Mouse (Mus musculus) kidney, adult 2 months (tissue): ENCODE measurements at regions not wholly inside any gene's neighbourhood (a gene's known extent, or its start where the extent isn't known, plus 50 kb on each side); places are given as distances from the start of the nearest gene placed in this dataset.
"Not testable (repeated sequence)": the region's sequence is repeated elsewhere in the genome, so short reads cannot be mapped to it uniquely, and the experiment has no call there.

Experiments
- DNase-seq: peaks from one replicate; pipeline ENCODE4 v3.0.0; 2021
- H3K27ac ChIP-seq: fragments of 200-500 bp; 2 replicates; pipeline ENCODE4 v1.5.1; 2012; ENCODE audit warnings: low read depth, low read length, control low read depth, inconsistent platforms; ENCODE audit not compliant: insufficient read depth
- H3K27me3 ChIP-seq: fragments of 200-500 bp; replicated peaks from 2 replicates; pipeline ENCODE4 v1.6.1; 2012; ENCODE audit warnings: mild to moderate bottlenecking, moderate library complexity, low read length, inconsistent platforms; ENCODE audit not compliant: control insufficient read depth, insufficient read depth
- H3K36me3 ChIP-seq: fragments of 200-500 bp; 2 replicates; pipeline ENCODE4 v1.6.1; 2012; ENCODE audit warnings: mild to moderate bottlenecking, moderate library complexity, low read length, inconsistent platforms; ENCODE audit not compliant: control insufficient read depth, insufficient read depth
- H3K4me1 ChIP-seq: fragments of 200-500 bp; 2 replicates; pipeline ENCODE4 v1.6.1; 2011; ENCODE audit warnings: low read length; ENCODE audit not compliant: control insufficient read depth, insufficient read depth
- H3K4me3 ChIP-seq: fragments of 200-500 bp; 2 replicates; pipeline ENCODE4 v1.5.1; 2011; ENCODE audit warnings: mild to moderate bottlenecking, low read depth, low read length, control low read depth; ENCODE audit not compliant: insufficient read depth
- CTCF ChIP-seq: fragments of 200-500 bp; conservative IDR thresholded peaks from 2 replicates; pipeline ENCODE4 v1.5.1; 2011; ENCODE audit warnings: low read depth, mild to moderate bottlenecking, control low read depth, low read length, moderate library complexity, mixed read lengths; ENCODE audit not compliant: insufficient read depth, insufficient read length
- POLR2A ChIP-seq: fragments of 200-500 bp; IDR thresholded peaks from one replicate; pipeline ENCODE4 v1.6.1; 2011; ENCODE audit warnings: low read depth, low read length, control low read depth
- WGBS: fragments of 180-500 bp; shearing (Covaris S2); methylation state at CpG from one replicate; pipeline ENCODE4 v1.1.7; 2018; 5-methylcytosine and 5-hydroxymethylcytosine counted together

DNA sequence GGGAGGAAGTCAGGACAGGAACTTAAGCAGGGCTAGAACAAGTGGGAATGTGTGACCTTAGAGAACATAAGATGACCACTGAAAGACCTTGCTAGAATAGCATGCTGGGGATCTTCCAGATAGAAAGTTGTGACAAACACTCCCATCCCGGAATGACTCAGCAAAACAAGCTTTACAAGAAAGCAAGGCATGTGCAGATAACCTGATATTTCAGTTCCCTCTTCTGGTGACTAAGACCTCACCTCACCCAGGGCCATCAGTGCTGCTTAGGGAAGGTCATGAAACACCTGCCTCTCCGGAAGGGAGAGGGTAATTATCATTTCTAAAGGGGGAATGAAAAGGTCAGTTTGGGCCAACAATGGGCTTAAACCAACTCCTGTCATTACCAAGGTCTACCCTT is 74.3 kb upstream of the Zfp706 start:
- Histone ChIP-seq H3K36me3 (no peaks in the 10 kb centered on the region), H3K4me1 (no peaks in the 10 kb centered on the region), H3K4me3 (no peak overlapping the region), H3K27ac (no peak overlapping the region), H3K27me3 (no peaks in the 10 kb centered on the region)
- 74% methylated on average over 2 of the region's 2 CpGs for WGBS
- no peak for DNase-seq
- no peak for TF ChIP-seq POLR2A
- TF ChIP-seq CTCF: no peak

DNA sequence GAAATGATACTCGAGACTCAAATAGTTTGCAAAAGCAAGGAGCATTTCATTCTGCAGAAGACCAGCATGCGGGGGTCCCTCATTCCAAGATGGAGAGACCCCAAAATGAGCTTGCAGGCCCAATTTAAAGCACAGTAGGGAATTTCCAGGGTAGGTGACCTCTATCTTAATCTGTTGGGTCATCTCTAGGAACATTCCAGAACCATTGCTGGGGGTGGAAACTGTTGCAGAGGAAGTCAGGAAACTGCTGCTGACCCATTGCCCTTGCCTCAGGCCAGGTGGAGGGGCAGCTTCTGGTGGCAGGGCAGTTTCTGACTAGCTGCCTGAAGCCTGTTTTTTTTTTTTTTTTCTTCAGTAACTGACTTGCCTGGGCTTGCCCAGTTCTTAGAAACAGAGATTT is 73.4 kb upstream of the Zfp706 start:
- TF ChIP-seq POLR2A (no peak), CTCF (no peak)
- no peaks in the 10 kb centered on the region for H3K36me3 ChIP-seq
- no peak overlapping the region for H3K27ac ChIP-seq
- H3K4me1 ChIP-seq: no peaks in the 10 kb centered on the region
- H3K4me3 ChIP-seq: no peak overlapping the region
- 97% methylated on average over 2 of the region's 2 CpGs for WGBS
- no peaks in the 10 kb centered on the region for H3K27me3 ChIP-seq
- DNase-seq: peak; percentile 72

DNA sequence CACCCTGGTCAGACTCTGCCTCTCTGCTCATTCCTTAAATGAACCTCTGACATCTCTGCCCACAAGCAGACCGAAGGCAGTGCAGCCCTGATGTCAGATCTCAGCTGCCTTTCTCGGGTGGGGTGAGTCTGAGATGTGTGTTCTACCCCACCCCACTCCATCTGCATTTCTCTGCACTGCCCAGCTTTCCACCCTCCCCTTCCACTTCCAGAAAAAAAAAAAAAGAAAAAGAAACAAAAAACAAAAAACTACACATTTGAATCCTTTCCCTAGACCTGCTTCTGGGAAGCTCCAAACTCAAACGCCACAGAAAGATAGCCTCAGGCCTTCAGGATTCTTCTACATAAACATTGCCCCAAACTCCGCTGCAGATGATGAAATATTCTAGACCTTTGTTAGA is 72.8 kb upstream of the Zfp706 start:
- DNase-seq: no peak
- no peak overlapping the region for H3K27ac ChIP-seq
- no peaks in the 10 kb centered on the region for H3K4me1 ChIP-seq
- TF ChIP-seq POLR2A: no peak
- TF ChIP-seq CTCF: no peak
- no peaks in the 10 kb centered on the region for H3K36me3 ChIP-seq
- H3K4me3 ChIP-seq: no peak overlapping the region
- no peaks in the 10 kb centered on the region for H3K27me3 ChIP-seq
- 92% methylated on average over 4 of the region's 4 CpGs for WGBS

DNA sequence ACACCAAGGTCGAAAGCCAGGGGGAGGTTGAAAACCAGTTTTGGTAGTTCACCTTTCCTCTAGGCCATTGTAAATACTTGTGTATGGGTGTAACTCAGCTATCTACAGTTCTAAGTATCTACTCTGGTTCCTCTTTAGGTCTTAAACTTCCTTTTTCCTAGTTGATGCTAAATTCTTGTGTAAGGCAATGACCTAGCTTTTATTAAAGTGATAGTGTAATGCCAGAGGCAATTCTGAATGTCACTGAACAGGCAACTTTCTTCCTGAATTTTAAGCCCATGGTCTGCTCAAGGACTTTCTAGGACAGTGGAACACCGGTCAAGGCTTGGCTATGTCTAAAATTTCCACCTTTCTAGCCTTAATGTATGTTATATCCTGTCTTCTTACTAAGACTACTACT is 66.6 kb upstream of the Zfp706 start:
- not testable (repeated sequence) for H3K4me1 ChIP-seq, H3K36me3 ChIP-seq, H3K27ac ChIP-seq, DNase-seq, H3K4me3 ChIP-seq, H3K27me3 ChIP-seq
- WGBS: 90% methylated on average over 2 of the region's 2 CpGs

DNA sequence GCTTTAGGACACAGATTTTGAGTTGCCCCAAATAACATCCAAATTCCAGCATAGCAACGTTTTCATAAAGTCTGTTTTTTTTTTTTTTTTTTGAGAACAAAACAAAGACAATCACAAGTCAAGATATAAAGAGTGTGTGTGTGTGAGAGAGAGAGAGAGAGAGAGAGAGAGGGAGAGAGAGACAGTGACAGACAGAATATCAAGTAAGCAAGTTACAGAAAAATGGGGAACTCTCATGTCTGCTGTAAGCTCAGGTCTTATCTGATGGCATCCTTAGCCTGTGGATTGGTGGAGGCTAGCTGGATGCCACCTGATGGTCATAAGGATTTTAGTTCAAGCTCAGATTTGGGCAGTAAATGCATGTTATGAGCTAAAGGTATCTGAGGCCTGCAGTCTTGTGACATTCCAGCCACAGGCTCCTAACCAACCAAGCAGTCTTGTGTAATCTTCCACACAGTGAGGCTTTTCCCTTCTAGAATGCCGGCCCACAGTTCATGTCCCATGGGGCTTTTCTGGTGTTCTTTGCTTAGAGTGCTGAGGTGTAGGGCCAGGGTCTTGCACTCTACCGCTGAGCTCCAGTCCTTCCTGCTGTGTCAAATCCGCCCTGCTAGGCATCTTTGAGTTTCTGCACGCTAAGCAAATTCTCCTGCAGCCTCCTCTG is 64.8 kb upstream of the Zfp706 start:
- WGBS: 77% methylated on average over 5 of the region's 5 CpGs
- Histone ChIP-seq H3K4me1 (no peaks in the 10 kb centered on the region), H3K4me3 (no peak overlapping the region), H3K27me3 (no peaks in the 10 kb centered on the region), H3K27ac (no peak overlapping the region), H3K36me3 (no peaks in the 10 kb centered on the region)
- no peak for DNase-seq
- TF ChIP-seq CTCF (no peak), POLR2A (no peak)

DNA sequence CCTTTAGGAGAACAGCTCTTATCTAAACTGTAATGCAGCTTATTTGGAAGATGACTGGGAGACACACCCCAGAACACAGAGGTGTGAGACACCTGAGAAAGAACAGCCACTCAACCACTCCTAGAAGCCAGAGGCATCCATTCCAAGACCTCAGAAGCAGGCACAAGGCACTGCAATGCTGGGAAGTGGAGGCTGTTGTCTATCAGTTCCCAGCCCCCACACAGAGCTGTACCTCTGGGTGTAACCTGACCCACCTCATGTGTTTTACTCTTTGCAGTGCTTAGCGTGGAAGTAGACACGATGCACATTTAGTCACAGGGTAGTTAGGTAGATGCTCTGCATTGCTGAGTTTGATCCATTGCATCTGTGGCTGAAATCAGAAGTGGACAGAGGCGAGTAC is 62.6 kb upstream of the Zfp706 start:
- TF ChIP-seq POLR2A: no peak
- no peak for TF ChIP-seq CTCF
- Histone ChIP-seq H3K27me3 (no peaks in the 10 kb centered on the region), H3K27ac (no peak overlapping the region), H3K36me3 (no peaks in the 10 kb centered on the region), H3K4me3 (no peak overlapping the region), H3K4me1 (no peaks in the 10 kb centered on the region)
- no peak for DNase-seq
- WGBS: 56% methylated on average over 3 of the region's 3 CpGs

DNA sequence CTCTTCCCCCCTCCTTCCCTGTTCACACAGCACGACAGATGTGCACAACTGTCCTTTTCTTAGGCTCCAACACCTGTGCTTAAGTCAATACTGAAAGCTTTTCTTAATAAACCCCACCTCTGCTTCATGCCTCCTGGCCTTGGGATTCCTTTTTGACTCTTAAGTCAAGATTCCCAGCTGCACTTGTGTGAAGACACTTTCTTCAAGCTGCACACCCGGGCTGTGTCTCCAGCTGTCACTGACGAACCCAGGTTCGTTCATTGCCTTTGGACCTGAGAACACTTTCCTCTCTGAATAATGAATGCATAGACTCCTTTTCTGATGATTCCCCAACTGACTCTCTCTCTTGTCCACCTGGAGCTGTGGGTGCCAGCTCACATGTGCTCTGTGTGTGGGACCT is 59.8 kb upstream of the Zfp706 start:
- no peak for DNase-seq
- H3K4me3 ChIP-seq: no peak overlapping the region
- WGBS: 74% methylated on average over 4 of the region's 4 CpGs
- no peaks in the 10 kb centered on the region for H3K27me3 ChIP-seq
- TF ChIP-seq CTCF: no peak
- TF ChIP-seq POLR2A: no peak
- H3K36me3 ChIP-seq: no peaks in the 10 kb centered on the region
- no peak overlapping the region for H3K27ac ChIP-seq
- H3K4me1 ChIP-seq: no peaks in the 10 kb centered on the region

DNA sequence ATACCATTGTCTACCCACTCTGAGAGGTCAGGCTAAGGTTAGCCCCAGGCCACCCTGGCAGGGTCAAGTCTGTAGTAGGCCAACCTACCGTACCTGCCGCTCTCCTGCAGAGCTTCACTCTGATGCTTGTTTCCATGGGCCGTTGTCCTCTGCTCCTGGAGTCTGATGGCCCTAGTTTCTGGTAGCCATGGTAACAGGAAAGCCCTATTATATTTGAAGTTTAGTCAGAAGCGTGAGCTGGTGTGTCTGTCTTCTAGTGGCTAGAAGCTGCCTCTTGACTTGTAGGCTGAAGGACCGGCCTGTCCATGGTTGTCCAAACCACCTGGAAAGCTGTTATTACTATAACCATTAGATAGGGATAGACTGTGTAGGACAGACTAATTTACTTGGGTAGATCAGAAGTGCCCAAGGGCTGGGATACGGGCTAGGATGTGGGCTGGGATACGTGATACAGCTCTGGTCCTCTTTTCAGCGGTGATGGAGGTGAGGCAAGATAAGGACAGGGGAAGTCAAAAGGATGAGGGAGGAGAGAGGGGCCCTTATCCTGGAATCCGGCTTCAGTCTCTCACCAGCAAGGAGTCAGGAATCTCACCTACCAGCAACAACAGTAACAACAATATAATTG is 58.5 kb upstream of the Zfp706 start:
- no peaks in the 10 kb centered on the region for H3K4me1 ChIP-seq
- H3K4me3 ChIP-seq: no peak overlapping the region
- TF ChIP-seq CTCF (no peak), POLR2A (no peak)
- no peaks in the 10 kb centered on the region for H3K27me3 ChIP-seq
- 92% methylated on average over 9 of the region's 9 CpGs for WGBS
- H3K36me3 ChIP-seq: no peaks in the 10 kb centered on the region
- H3K27ac ChIP-seq: no peak overlapping the region
- no peak for DNase-seq
